In the genomic region with DNA sequence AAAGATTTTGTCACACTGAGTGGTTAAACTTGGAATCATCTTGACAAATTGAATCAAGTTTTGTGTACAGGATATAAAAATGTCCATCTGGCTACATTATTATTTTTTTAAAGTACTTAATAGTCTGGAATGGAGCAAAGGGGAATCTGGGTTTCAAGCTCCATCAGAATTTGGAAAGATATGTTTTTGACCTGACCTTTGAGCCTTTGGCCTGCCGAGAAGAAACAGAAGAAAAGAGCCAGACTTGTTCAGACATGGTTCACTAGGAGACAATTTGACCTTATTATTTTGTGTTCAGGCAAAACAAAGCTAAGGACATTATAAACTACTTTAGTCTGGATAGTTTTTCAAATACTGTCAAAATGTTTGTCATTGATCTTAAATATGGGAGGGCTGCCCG, we compare ENCODE assay signal across 18 mouse cellular contexts.
DNase-seq lines count a peak whose midpoint lies in the region; ATAC-seq and TF ChIP-seq lines count a peak whose summit lies in the region.
"Had no signal": no experiment of that assay in that cellular context is flagged by ENCODE, and none has a peak within 500 bp of the region (broad histone marks: within the 10 kb centered on the region; RNA-seq: fewer than 3 reads in every experiment).

No protein-coding gene starts in this region.

- TF ChIP-seq CTCF in heart, adult 2 months (IDR thresholded peaks at IDR 0.05) = no peak

- no peak overlapping the region for H3K9ac ChIP-seq in heart, adult 2 months (ENCODE audit: low read depth, low read length)
- no peak overlapping the region for H3K9ac ChIP-seq in kidney, embryonic 14.5 days (ENCODE audit: low read depth, low read length)
- H3K9ac ChIP-seq: embryonic facial prominence, embryonic 15.5 days; hindbrain, embryonic 13.5 days had no signal

- TF ChIP-seq EP300 in heart, adult 2 months (IDR thresholded peaks at IDR 0.05; ENCODE audit: insufficient read depth, low read depth, low read length) = no peak

- TF ChIP-seq POLR2A in heart, adult 2 months (IDR thresholded peaks at IDR 0.05; ENCODE audit: insufficient read depth, low read depth, low read length) = no peak

- no peaks in the 10 kb centered on the region for H3K36me3 ChIP-seq in heart, adult 2 months (ENCODE audit: control insufficient read depth, insufficient read depth, low read length)
- no peaks in the 10 kb centered on the region for H3K36me3 ChIP-seq in kidney, embryonic 14.5 days (ENCODE audit: control insufficient read depth, insufficient read depth, low read length)
- H3K36me3 ChIP-seq: embryonic facial prominence, embryonic 15.5 days; forebrain, embryonic 10.5 days; hindbrain, embryonic 13.5 days had no signal

- no peaks in the 10 kb centered on the region for H3K27me3 ChIP-seq in heart, adult 2 months (ENCODE audit: control insufficient read depth, insufficient read depth, low read length)
- H3K27me3 ChIP-seq in kidney, embryonic 14.5 days (ENCODE audit: control insufficient read depth, insufficient read depth, low read length) = no peaks in the 10 kb centered on the region
- H3K27me3 ChIP-seq: embryonic facial prominence, embryonic 15.5 days; hindbrain, embryonic 13.5 days had no signal

- H3K27ac ChIP-seq in heart, adult 2 months = no peak overlapping the region
- H3K27ac ChIP-seq in kidney, embryonic 14.5 days (ENCODE audit: low read depth, low read length) = no peak overlapping the region
- H3K27ac ChIP-seq: embryonic facial prominence, embryonic 15.5 days; forebrain, embryonic 10.5 days; hindbrain, embryonic 13.5 days; hindbrain, postnatal 0 days had no signal

- no peaks in the 10 kb centered on the region for H3K9me3 ChIP-seq in kidney, embryonic 14.5 days (ENCODE audit: control insufficient read depth, low read length)
- H3K9me3 ChIP-seq: embryonic facial prominence, embryonic 15.5 days; forebrain, embryonic 10.5 days; hindbrain, embryonic 13.5 days had no signal

- peak; percentile 26 for DNase-seq in heart, adult 8-10 months (ENCODE audit: low spot score)
- no peak for DNase-seq in heart, adult 2 months
- peak; percentile 13 for DNase-seq in kidney, postnatal 10 days
- peak; percentile 8 for DNase-seq in adipocyte (ENCODE audit: low spot score)
- peak; percentile 35 for DNase-seq in skeletal muscle tissue, adult 2 months (ENCODE audit: low read depth, low spot score)
- DNase-seq: adrenal gland, adult 8-10 months; cerebellum, adult 11 months; cerebellum, adult 8-10 months; cerebellum, postnatal 14 days; embryo, embryonic 11 days; gastrocnemius, postnatal 14 days had no signal

- no peak overlapping the region for H3K4me2 ChIP-seq in kidney, embryonic 14.5 days (replicated peaks; ENCODE audit: low read depth, low read length)
- H3K4me2 ChIP-seq: embryonic facial prominence, embryonic 15.5 days; hindbrain, embryonic 13.5 days had no signal

- no peaks in the 10 kb centered on the region for H3K79me2 ChIP-seq in heart, adult 2 months (replicated peaks; ENCODE audit: control insufficient read depth, insufficient read depth, low read length)

- ATAC-seq in kidney, embryonic 14.5 days (ENCODE audit: low FRiP score, low TSS enrichment) = no peak
- ATAC-seq: forebrain, embryonic 14.5 days; hindbrain, postnatal 0 days had no signal

- 69% methylated on average over 2 of the region's 2 CpGs for WGBS in heart, adult 2 months
- 63% methylated on average over 2 of the region's 2 CpGs for WGBS in kidney, embryonic 14.5 days

- intact Hi-C loops in heart, adult 2 months (cut with DNase I) = no loop called here

- H3K4me3 ChIP-seq in heart, adult 2 months = no peak overlapping the region
- H3K4me3 ChIP-seq in kidney, embryonic 14.5 days (ENCODE audit: low read length) = no peak overlapping the region
- H3K4me3 ChIP-seq: embryonic facial prominence, embryonic 15.5 days; erythroblast, embryonic 14.5 days; forebrain, embryonic 10.5 days; hindbrain, embryonic 13.5 days had no signal

- H3K4me1 ChIP-seq in heart, adult 2 months (ENCODE audit: control insufficient read depth, insufficient read depth, low read length) = no peaks in the 10 kb centered on the region
- no peaks in the 10 kb centered on the region for H3K4me1 ChIP-seq in kidney, embryonic 14.5 days (ENCODE audit: control insufficient read depth, insufficient read depth, low read length)
- H3K4me1 ChIP-seq: embryonic facial prominence, embryonic 15.5 days; forebrain, embryonic 10.5 days; hindbrain, embryonic 13.5 days had no signal

Comparison
In these comparisons a context has a peak if more than half of its experiments do, and no peak if none do; other contexts are left out.
1. DNase-seq: peak in heart, adult 8-10 months (single experiment), kidney, postnatal 10 days (single experiment), adipocyte (single experiment) and skeletal muscle tissue, adult 2 months (single experiment); none in heart, adult 2 months (0 of 2).